Comparison of ENCODE assay signal across 8 mouse cellular contexts in genomic region chr17:25083444-25083931, GRCm38 (mm10). TPM values are rescaled to one million over a fixed set of nuclear protein-coding genes. Genes with fewer than 3 reads are reported as not detected.
A peak's percentile ranks its signal among the peaks of the same experiment; 100 is the strongest.
DNase-seq lines count a peak whose midpoint lies in the region; ATAC-seq lines count a peak whose summit lies in the region.

Gene Tmem204 (minus strand): TSS chr17:25083591.

- H3K4me1 ChIP-seq in intestine, embryonic 14.5 days (replicated peaks; ENCODE audit: control insufficient read depth, insufficient read depth, low read length), result peaks cover 39% of the 10 kb centered on the region
- peaks cover 68% of the 10 kb centered on the region for H3K4me1 ChIP-seq in liver, embryonic 15.5 days (replicated peaks)

- ATAC-seq in common myeloid progenitor, adult 5-6 weeks (replicated peaks; ENCODE audit: low read depth, poor library complexity, severe bottlenecking), result 0 out of 2 replicates have a peak, but pooled peaks have one; percentile 8
- ATAC-seq in intestine, embryonic 14.5 days (replicated peaks; ENCODE audit: low FRiP score, low TSS enrichment, low read depth), result peak; percentile 93
- ATAC-seq in liver, embryonic 15.5 days (ENCODE audit: insufficient read depth), result 0 out of 2 replicates have a peak, but pooled peaks have one; percentile 11

- no peak within 1 kb of the TSS for H3K9ac ChIP-seq in intestine, embryonic 14.5 days (ENCODE audit: low read length)
- no peak within 1 kb of the TSS; the same call in 1 of the 2 replicates for H3K9ac ChIP-seq in liver, embryonic 15.5 days

- H3K27ac ChIP-seq in intestine, embryonic 14.5 days (ENCODE audit: low read depth), result peak within 1 kb of the TSS; percentile 98
- peak within 1 kb of the TSS; percentile 98 for H3K27ac ChIP-seq in liver, embryonic 15.5 days (replicated peaks)

- 26% methylated on average over 7 of the region's 7 CpGs for WGBS in intestine, embryonic 14.5 days
- whole genome bisulfite sequencing in liver, embryonic 15.5 days (ENCODE audit: insufficient replicate concordance), result 63% methylated on average over 7 of the region's 7 CpGs

- H3K4me2 ChIP-seq in intestine, embryonic 14.5 days (ENCODE audit: low read length), result peak within 1 kb of the TSS; percentile 17; the same call in 1 of the 2 replicates
- H3K4me2 ChIP-seq in liver, embryonic 15.5 days, result no peak within 1 kb of the TSS

- H3K9me3 ChIP-seq in intestine, embryonic 14.5 days (ENCODE audit: control insufficient read depth, low read length), result no peaks in the 10 kb centered on the region
- no peaks in the 10 kb centered on the region for H3K9me3 ChIP-seq in liver, embryonic 15.5 days (replicated peaks)

- H3K36me3 ChIP-seq in intestine, embryonic 14.5 days (ENCODE audit: control insufficient read depth, insufficient read depth, low read length), result peaks cover 7% of the 10 kb centered on the region; the same call in 1 of the 2 replicates
- H3K36me3 ChIP-seq in liver, embryonic 15.5 days (replicated peaks), result 0 out of 2 replicates have a peak, but pooled peaks cover under 1% of the 10 kb centered on the region

- H3K4me3 ChIP-seq in intestine, embryonic 14.5 days (ENCODE audit: low read depth, low read length), result no peak within 1 kb of the TSS
- no peak within 1 kb of the TSS for H3K4me3 ChIP-seq in liver, embryonic 15.5 days (replicated peaks)

- peak; percentile 17 for DNase-seq in Muller cell, postnatal 12 days (ENCODE audit: inconsistent ontology term)
- DNase-seq in gastrocnemius, postnatal 25 days, result peak; percentile 85
- peak; percentile 76 for DNase-seq in intestine, embryonic 14.5 days (ENCODE audit: low spot score)
- peak; percentile 60 for DNase-seq in ovary, postnatal 14 days (ENCODE audit: low spot score)
- no peak for DNase-seq in thymus, postnatal 10 days (ENCODE audit: low spot score in 2 of 2)
- no peak for DNase-seq in right cerebral cortex, postnatal 25 days

- no peaks in the 10 kb centered on the region for H3K27me3 ChIP-seq in intestine, embryonic 14.5 days (replicated peaks; ENCODE audit: control insufficient read depth, insufficient read depth, low read length)
- H3K27me3 ChIP-seq in liver, embryonic 15.5 days, result no peaks in the 10 kb centered on the region

RNA-seq across cellular contexts. Expression of gene Tmem204, which starts in this region (rescaled TPM):
- not detected in 2 replicates for total RNA-seq in common myeloid progenitor, adult 5-6 weeks (2017)
- 10 to 100 TPM in 1 of 2 experiments, 1 to 10 TPM in 1; 9.4 to 11.0 TPM for total RNA-seq in gastrocnemius, postnatal 25 days (2021)
- polyA plus RNA-seq in intestine, embryonic 14.5 days (2014; fragmentation: Nextera tagmentation; extraction: Ambion mirVana), result 23.5 and 24.2 TPM in 2 replicates
- 5.6 and 6.5 TPM in 2 replicates for polyA plus RNA-seq in liver, embryonic 15.5 days (2015; fragmentation: Nextera tagmentation; extraction: Ambion mirVana)

Comparison
In these comparisons a context has a peak if more than half of its experiments do, and no peak if none do; other contexts are left out.
1. RNA of gene Tmem204 (total RNA-seq): 9.4 to 11.0 TPM in gastrocnemius, postnatal 25 days; not detected in common myeloid progenitor, adult 5-6 weeks; every median in the first group is over 10 times any median in the second.
2. Peak in ATAC-seq in common myeloid progenitor, adult 5-6 weeks; RNA of the gene not detected or under 1 TPM.
3. DNase-seq: peak in Muller cell, postnatal 12 days (single experiment), gastrocnemius, postnatal 25 days (single experiment), intestine, embryonic 14.5 days (single experiment) and ovary, postnatal 14 days (single experiment); none in thymus, postnatal 10 days (0 of 2) and right cerebral cortex, postnatal 25 days (single experiment).
4. ATAC-seq: peak in every context shown above with its lines; median percentile 93 in intestine, embryonic 14.5 days; 11 in liver, embryonic 15.5 days; 8 in common myeloid progenitor, adult 5-6 weeks.